Mouse (Mus musculus) liver, embryonic 11.5 days (tissue): Measurements from ENCODE around the gene 1700066M21Rik. TPM values are rescaled to one million over a fixed set of nuclear protein-coding genes. Genes with fewer than 3 reads are reported as not detected.

Experiments used
- ATAC-seq: fragments of 200-750 bp; cut with Nextera tagmentation; replicated peaks from 2 replicates; pipeline ENCODE4 v1.8.0; 2017; ENCODE audit warnings: moderate number of reproducible peaks, mild to moderate bottlenecking, moderate TSS enrichment, moderate library complexity; ENCODE audit not compliant: low FRiP score
- DNase-seq: peaks from one replicate; pipeline ENCODE4 v3.0.0-alpha.2; 2017; ENCODE audit warnings: low spot score
- H3K27ac ChIP-seq: fragments of 300-500 bp; sonication (generic); 2 replicates; pipeline ENCODE4 v1.5.1; 2014; ENCODE audit warnings: mild to moderate bottlenecking, low read depth, low read length, control low read depth
- H3K27me3 ChIP-seq: fragments of 300-500 bp; sonication (generic); replicated peaks from 2 replicates; pipeline ENCODE4 v1.6.1; 2014; ENCODE audit warnings: low read length, mixed read lengths; ENCODE audit not compliant: control insufficient read depth, insufficient read depth
- H3K36me3 ChIP-seq: fragments of 300-500 bp; sonication (generic); 2 replicates; pipeline ENCODE4 v1.6.1; 2014; ENCODE audit warnings: mild to moderate bottlenecking, low read length, moderate library complexity, mixed read lengths; ENCODE audit not compliant: control insufficient read depth, insufficient read depth
- H3K4me1 ChIP-seq: fragments of 300-500 bp; sonication (generic); replicated peaks from 2 replicates; pipeline ENCODE4 v1.6.1; 2014; ENCODE audit warnings: low read length, mixed read lengths; ENCODE audit not compliant: control insufficient read depth, insufficient read depth
- H3K4me2 ChIP-seq: fragments of 300-500 bp; sonication (generic); 2 replicates; pipeline ENCODE4 v1.6.1; 2014; ENCODE audit warnings: mild to moderate bottlenecking, control low read depth, moderate library complexity
- H3K4me3 ChIP-seq: fragments of 300-500 bp; sonication (generic); 2 replicates; pipeline ENCODE4 v1.5.1; 2014; ENCODE audit warnings: low read depth, low read length, control low read depth
- H3K9ac ChIP-seq: fragments of 300-500 bp; sonication (generic); 2 replicates; pipeline ENCODE4 v1.6.1; 2014; ENCODE audit warnings: low read depth, low read length, control low read depth
- H3K9me3 ChIP-seq: fragments of 300-500 bp; sonication (generic); 2 replicates; pipeline ENCODE4 v1.6.1; 2016; ENCODE audit warnings: low read length, inconsistent platforms, mixed read lengths; ENCODE audit not compliant: control insufficient read depth
- WGBS: fragments of 180-500 bp; shearing (Covaris S2); extraction: QIAGEN DNeasy Blood & Tissue Kit; methylation state at CpG from one replicate; pipeline ENCODE4 v1.1.7; 2014; 5-methylcytosine and 5-hydroxymethylcytosine counted together
- polyA plus RNA-seq: library from polyadenylated mRNA; unstranded; fragments of >200 nt; fragmentation: Nextera tagmentation; extraction: Ambion mirVana; gene quantifications from 2 replicates; pipeline ENCODE4 v1.2.1, GENCODE M21; 2014

1700066M21Rik gene
- polyA plus RNA-seq = 15.5 and 18.0 TPM in 2 replicates

DNA sequence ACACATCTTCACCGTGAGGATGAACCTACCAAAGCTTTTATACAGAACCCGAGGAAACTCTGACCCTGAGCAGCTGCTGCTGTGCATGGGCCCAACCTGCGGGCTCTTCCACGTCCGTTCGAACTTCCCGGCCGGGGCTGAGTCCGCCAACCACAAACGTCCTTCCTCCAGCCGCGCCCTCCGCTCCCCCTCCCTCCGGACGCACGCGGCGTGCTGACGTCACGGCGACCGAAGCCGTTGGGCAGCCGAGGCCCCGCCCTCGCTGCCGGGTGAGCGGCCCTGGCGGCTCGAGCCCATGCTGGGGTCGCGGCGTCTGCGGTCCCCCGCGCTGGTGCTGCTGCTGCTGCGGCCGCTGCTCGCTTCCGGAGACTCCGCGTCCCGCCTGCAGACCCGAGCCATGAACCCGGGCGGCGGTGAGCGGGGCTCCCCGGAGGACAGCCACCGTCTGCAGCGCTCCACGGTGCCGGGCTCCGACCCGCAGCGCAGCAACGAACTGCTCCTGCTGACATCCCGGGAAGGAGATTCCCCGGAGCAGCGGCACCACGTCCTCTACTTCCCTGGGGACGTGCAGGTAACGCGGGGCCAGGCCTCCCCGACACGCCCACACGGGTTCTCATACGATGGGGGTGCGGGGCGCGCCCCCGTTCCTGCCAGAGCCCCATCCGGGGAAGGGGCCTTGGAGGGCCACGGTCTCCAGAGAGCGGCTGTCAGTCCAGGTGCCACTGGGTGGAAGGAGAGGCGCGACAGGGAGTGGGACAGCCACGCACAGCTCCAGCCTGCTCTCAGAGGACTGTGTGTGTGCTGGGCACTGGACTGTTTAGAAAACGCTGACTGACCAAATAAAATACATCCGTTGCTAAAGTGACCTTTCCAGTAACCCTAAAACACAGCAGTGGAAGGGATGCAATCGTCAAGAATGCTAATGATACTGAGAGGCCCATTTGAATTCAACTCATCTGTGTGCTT is at the start of gene 1700066M21Rik:
TSS of gene 1700066M21Rik (plus strand) at position 245 of the 966 bp plus-strand sequence.
- under 1% methylated on average over 81 of the region's 81 CpGs for WGBS
- peak within 1 kb of the TSS; percentile 97 for H3K9ac ChIP-seq
- peak within 1 kb of the TSS; percentile 69 for H3K27ac ChIP-seq
- no peaks in the 10 kb centered on the region for H3K9me3 ChIP-seq
- ATAC-seq = peak; percentile 96
- H3K4me1 ChIP-seq = peaks cover 4% of the 10 kb centered on the region; the same call in 1 of the 2 replicates
- H3K4me3 ChIP-seq = peak within 1 kb of the TSS; percentile 73
- peak; percentile 97 for DNase-seq
- H3K27me3 ChIP-seq = no peaks in the 10 kb centered on the region
- peak within 1 kb of the TSS; percentile 91 for H3K4me2 ChIP-seq
- no peaks in the 10 kb centered on the region for H3K36me3 ChIP-seq

DNA sequence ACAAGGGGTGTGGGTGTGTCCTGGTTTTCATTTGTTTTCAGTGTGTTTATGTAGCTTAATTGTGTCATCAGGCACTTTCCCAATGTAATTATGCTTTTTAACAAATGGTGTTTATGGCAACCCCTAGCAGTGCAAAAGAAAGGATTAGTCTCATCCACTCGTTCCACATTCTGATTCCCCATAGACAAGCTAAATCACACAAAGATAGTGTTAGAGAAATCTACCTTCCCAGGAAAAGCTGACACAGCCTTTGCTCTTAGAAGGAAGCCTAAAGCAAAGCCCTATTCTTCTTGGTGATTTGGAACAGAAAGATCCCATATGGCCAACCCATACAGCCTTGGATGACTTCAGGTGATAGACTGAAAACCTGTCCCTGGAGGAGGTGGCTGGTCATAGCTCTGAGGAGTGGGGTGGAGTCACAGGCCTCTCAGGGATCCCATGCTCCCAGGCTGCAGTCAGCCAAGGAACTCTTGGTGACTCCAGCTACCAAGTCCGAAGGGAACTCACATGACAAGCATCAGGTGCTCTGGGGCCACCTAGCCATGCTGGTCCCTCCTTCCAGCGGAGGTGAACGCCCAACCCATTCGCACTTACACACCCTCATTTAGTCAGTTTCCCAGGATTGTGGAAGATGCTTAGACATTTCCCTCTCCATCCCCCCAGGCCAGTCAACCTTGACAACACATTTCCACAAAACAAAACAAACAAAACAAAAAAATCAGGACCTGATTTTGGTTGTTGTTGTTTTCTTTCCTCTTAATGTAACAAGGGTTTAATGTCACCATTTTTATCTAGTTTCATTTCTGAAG is 47.9 kb upstream of the 1700066M21Rik start:
- 75% methylated on average over 5 of the region's 5 CpGs for WGBS
- H3K36me3 ChIP-seq = no peaks in the 10 kb centered on the region
- no peak for DNase-seq
- H3K9ac ChIP-seq = no peak overlapping the region
- H3K4me1 ChIP-seq = no peaks in the 10 kb centered on the region
- ATAC-seq = no peak
- no peak overlapping the region for H3K27ac ChIP-seq
- H3K9me3 ChIP-seq = no peaks in the 10 kb centered on the region
- H3K27me3 ChIP-seq = no peaks in the 10 kb centered on the region
- H3K4me2 ChIP-seq = no peak overlapping the region
- no peak overlapping the region for H3K4me3 ChIP-seq

DNA sequence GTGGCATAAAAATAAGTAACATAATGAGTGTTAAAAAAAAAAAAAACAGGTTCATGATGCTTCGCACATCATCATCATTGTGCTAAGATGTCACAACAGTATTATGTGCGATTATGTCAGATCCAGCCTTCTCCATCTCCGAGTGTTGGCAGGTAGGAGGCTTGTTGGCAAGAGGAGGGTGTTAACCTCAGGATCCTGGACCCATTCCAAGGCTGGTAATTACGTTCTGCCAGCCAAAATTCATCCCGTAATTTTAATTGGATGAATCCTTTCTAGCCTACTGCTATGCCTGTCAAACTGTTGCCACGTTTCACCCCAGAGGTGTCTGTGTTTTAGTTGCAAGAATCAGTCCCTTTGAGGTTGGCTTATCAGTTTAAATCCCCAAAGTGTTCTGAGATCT is 47.2 kb upstream of the 1700066M21Rik start:
- Histone ChIP-seq H3K4me3 (no peak overlapping the region), H3K4me2 (no peak overlapping the region), H3K27me3 (no peaks in the 10 kb centered on the region), H3K4me1 (no peaks in the 10 kb centered on the region), H3K9me3 (no peaks in the 10 kb centered on the region), H3K27ac (no peak overlapping the region), H3K9ac (no peak overlapping the region), H3K36me3 (no peaks in the 10 kb centered on the region)
- no peak for ATAC-seq
- no peak for DNase-seq
- 83% methylated on average over 6 of the region's 6 CpGs for WGBS

DNA sequence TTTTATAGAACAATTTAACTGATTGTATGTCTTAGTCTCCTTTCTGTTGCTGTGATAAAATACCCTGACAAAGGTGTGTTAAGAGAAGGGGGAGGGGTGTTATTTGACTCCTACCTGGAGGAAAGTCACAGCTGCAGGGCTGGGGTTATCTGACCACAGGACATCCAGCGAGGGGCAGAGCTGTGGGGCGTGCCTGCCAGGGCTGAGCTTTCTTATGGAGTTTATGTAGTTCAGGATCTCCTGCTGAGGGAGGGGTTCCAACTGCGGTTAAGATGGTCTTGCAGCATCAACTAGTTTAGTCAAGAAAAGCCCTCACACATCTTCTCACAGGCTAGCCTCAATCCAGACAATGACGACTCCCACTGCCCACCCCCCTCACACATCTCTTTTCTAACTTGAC is 45.4 kb upstream of the 1700066M21Rik start:
- no peaks in the 10 kb centered on the region for H3K9me3 ChIP-seq
- ATAC-seq (no peak), DNase-seq (no peak)
- no peak overlapping the region for H3K9ac ChIP-seq
- 9% methylated on average over 4 of the region's 4 CpGs for WGBS
- no peaks in the 10 kb centered on the region for H3K36me3 ChIP-seq
- no peak overlapping the region for H3K4me3 ChIP-seq
- no peak overlapping the region for H3K4me2 ChIP-seq
- H3K27me3 ChIP-seq = no peaks in the 10 kb centered on the region
- no peak overlapping the region for H3K27ac ChIP-seq
- no peaks in the 10 kb centered on the region for H3K4me1 ChIP-seq

DNA sequence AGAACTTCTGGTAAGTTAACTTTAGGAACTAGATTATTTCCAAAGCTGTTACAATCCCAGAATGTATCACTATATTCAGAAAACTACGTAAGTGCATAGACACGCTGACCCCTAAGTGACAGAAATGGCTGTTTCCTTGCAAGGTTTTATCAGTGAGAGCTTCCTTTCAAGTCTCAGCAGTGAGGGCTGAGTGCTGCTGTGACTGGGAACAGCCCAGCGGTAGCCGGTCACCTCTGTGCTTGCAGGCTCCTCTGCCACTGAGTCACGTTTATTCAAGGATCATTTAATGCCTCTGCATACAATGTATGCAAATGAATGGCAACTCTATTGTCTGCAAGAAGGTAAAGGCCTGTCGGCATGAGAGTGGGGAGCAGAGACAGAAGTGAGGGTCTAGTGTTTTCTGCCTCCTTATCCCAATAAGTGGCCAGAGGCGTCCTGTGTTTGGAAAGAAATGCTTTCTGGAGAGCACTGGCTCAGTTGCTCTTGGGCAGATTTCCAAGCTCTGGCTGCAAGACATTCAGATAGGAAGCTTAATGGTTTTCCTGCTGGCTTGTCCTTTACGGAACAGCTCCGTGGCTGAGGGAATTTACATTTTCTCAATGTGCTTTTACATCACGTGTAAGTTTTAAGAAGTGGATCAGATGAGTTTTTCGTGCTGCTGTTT is 43.7 kb upstream of the 1700066M21Rik start:
- no peak for DNase-seq
- no peak overlapping the region for H3K9ac ChIP-seq
- H3K4me1 ChIP-seq = no peaks in the 10 kb centered on the region
- no peaks in the 10 kb centered on the region for H3K36me3 ChIP-seq
- H3K9me3 ChIP-seq = no peaks in the 10 kb centered on the region
- H3K4me3 ChIP-seq = no peak overlapping the region
- 22% methylated on average over 11 of the region's 11 CpGs for WGBS
- H3K27ac ChIP-seq = no peak overlapping the region
- no peak overlapping the region for H3K4me2 ChIP-seq
- no peak for ATAC-seq
- H3K27me3 ChIP-seq = no peaks in the 10 kb centered on the region

DNA sequence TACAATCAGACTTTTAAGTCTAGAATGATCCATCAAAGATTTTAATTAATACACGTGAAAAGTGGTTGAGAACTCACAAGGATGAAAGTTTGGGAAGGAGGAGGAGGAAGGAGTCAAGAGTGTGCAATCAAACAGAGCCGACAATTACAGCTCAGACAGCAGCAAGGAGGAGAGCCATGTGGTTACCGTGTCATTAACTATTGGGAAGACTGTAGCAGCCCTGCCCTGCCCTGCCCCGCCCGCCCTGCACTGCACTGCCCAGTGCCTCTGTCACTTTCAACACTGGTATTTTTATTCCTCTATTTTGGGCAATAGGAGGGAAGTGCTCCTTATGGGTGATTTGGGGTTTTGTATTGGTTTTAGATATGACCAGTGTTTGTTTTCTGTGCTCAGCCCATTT is 42.2 kb upstream of the 1700066M21Rik start:
- no peaks in the 10 kb centered on the region for H3K9me3 ChIP-seq
- H3K4me1 ChIP-seq = no peaks in the 10 kb centered on the region
- H3K9ac ChIP-seq = no peak overlapping the region
- no peaks in the 10 kb centered on the region for H3K36me3 ChIP-seq
- DNase-seq (no peak), ATAC-seq (no peak)
- no peaks in the 10 kb centered on the region for H3K27me3 ChIP-seq
- H3K4me3 ChIP-seq = no peak overlapping the region
- no peak overlapping the region for H3K4me2 ChIP-seq
- no peak overlapping the region for H3K27ac ChIP-seq
- 69% methylated on average over 5 of the region's 5 CpGs for WGBS

DNA sequence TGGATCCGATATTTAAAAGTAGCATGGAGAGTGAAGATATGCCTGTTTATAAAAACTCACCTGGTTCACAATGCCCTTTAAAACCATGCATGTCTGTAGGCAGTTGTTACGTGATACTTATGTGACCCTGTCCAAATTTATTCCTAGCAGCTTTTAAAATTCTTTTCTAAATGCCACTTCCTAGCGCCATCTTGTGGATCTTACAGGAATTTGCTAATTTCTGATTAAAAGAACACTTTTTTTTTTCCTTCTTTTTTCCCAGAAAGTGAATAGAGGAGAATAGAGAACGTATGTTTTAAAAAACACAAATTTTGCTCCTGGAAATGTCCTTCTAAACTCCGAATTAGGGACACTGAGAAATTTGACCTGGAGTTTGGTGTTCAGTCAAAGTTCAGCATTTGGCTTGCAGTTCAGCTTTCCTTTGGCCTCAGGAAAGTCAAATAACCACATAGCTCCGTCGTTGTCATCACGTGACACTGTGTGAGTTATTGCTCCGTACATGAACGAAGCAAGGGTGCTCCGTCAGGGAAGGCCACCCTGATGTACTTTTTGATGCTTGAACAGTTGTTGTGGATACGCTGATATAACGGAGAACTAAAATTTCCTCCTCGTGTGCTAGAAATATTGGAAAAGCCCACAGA is 38.1 kb upstream of the 1700066M21Rik start:
- H3K4me2 ChIP-seq = no peak overlapping the region
- DNase-seq (no peak), ATAC-seq (no peak)
- no peak overlapping the region for H3K9ac ChIP-seq
- no peaks in the 10 kb centered on the region for H3K27me3 ChIP-seq
- WGBS = 46% methylated on average over 14 of the region's 14 CpGs
- no peaks in the 10 kb centered on the region for H3K36me3 ChIP-seq
- H3K9me3 ChIP-seq = no peaks in the 10 kb centered on the region
- H3K4me3 ChIP-seq = no peak overlapping the region
- no peak overlapping the region for H3K27ac ChIP-seq
- H3K4me1 ChIP-seq = no peaks in the 10 kb centered on the region

DNA sequence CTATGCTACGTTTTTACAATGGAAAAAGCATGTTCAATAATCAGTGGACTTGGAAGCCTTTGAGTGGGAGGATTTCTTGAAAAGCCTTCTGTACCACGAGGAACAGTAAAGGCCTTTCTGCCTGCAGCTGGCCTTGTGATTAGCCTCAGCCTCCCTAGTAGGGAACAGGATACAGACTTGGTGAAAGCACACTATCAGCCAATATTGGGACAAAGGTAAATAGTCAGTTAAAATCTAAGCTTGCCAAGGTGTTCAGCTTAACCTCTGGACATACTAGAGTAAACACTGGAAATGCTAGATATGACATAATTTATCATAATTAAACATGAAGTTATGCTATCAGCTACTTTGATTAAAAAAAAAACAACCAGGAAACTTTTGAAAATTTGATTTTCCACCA is 36.2 kb upstream of the 1700066M21Rik start:
- no peak overlapping the region for H3K27ac ChIP-seq

More for the DNA sequence above, 36.2 kb upstream of the 1700066M21Rik start:
- WGBS = 41% methylated on average over 2 of the region's 2 CpGs
- no peak overlapping the region for H3K4me2 ChIP-seq
- H3K9ac ChIP-seq = no peak overlapping the region
- DNase-seq = no peak
- no peaks in the 10 kb centered on the region for H3K27me3 ChIP-seq
- no peak overlapping the region for H3K4me3 ChIP-seq
- H3K9me3 ChIP-seq = no peaks in the 10 kb centered on the region
- H3K36me3 ChIP-seq = no peaks in the 10 kb centered on the region
- ATAC-seq = no peak
- H3K4me1 ChIP-seq = no peaks in the 10 kb centered on the region
